Mouse (Mus musculus) c-Kit-positive CD71-negative TER-119-negative erythroid progenitor cells, embryonic 14.5 days (primary cell): ENCODE measurements at regions not wholly inside any gene's neighbourhood (a gene's known extent, or its start where the extent isn't known, plus 50 kb on each side); places are given as distances from the start of the nearest gene placed in this dataset.
A peak's percentile ranks its signal among the peaks of the same experiment; 100 is the strongest.

Source experiments
- DNase-seq: peaks from one replicate; pipeline ENCODE4 v3.0.0-alpha.2; 2013; ENCODE audit warnings: low read depth

DNA sequence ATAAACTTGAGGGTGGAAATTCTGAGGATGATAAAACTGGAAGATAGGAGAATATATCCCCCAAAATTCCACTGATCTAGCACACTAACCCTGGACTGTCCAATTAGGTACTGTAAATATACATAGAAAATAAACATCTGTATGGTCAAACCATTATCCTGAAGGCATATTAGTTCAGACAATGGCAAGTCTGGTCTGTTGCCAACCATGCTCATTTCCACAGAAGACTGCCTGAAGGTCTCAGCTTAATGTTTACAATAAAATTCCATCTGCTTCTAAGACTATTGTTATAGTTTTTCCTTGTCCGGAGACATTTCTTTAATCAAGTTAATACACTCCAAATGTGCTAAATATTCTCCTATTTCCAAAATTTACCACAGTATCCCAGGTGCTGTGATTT lies 441.2 kb downstream of the Sorl1 start:
- DNase-seq, result no peak

DNA sequence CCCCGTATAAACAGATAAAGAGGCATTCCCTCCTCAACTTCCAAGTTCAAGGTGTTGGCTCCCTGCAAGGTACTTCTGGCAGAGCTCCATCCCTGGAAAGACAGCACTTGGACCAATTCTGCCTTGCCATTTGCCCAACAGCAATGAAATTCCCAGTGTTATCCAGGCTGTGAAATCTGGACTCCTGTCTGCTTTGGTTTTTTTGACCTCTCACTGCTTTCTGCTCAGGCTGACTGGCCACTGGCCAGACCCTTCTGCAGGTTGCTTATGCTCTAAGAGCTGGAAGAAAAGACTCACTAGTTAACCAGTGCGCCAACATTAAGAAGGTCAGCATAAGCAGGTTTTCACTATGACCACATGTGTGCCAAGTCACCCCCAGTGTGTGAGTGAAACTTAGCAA lies 448.4 kb downstream of the Sorl1 start:
- DNase-seq, result no peak

DNA sequence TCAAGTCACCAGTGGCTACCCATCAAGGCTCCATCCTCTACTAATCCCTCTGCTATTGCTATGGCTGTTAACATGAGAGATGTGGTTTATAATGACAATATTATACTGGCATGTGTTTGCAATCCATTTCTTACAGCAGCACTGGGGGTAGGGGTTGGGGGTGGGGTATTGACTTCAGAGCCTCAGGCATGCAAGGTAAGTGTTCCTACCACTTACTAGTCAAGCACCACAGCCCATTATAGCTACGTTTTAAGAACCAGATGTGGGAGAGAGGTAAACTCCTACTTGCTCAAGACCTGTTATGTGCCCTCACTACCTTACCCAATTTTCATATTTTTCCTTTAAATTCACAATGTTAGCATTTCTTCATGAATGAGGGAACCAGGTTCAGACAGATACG lies 451.1 kb downstream of the Sorl1 start:
- no peak for DNase-seq

DNA sequence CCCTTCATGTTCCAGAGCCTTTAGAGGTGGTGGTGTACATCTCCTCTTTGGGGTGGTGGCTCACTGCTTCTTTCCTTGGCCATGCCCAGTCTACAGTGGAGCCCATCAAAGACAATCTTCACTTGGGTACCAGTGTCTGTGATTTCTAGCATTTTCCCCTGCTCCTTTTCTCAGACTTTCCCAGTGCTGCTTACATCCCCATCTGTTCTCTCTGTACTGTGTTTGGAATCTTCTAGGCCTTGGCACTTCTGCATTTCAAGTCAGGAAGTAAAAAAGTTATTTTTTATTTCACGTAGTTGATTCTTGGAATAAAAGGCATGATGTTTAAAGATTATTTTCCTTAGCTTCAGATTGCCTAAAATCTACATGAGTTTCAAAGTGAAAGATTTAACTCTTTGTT lies 455.4 kb downstream of the Sorl1 start:
- DNase-seq, result no peak

DNA sequence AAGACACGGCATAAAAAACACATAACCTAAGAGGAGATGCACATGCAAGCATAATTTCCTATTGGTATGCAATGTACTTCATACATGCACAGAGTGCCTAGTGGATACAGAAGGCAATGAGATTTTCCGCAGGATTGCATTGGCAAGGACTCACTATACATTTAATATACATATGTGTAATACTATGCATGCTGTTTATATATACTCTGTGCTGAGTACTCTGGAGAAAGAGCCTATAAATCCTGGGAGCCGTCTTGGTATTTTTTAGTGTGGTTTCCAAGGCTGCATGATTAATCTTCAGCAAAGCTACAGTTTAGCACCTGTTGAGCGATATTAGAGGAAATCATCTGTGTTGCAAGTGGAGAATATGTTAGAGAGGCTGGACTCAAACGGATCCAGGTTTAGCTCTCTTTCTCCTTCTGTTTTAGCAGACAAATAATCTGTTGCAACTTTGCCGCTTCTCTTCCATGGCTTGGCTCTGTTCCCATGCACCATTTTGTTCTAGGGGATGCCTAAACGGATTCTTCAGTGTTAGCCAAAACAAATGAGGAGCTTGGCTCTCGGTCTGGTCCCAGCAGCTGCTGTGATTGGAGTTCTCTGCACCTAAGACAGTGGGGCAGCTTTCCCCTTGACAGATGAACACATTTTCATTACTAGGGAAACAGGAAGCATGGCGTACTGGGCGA lies 459.0 kb downstream of the Sorl1 start:
- no peak for DNase-seq

DNA sequence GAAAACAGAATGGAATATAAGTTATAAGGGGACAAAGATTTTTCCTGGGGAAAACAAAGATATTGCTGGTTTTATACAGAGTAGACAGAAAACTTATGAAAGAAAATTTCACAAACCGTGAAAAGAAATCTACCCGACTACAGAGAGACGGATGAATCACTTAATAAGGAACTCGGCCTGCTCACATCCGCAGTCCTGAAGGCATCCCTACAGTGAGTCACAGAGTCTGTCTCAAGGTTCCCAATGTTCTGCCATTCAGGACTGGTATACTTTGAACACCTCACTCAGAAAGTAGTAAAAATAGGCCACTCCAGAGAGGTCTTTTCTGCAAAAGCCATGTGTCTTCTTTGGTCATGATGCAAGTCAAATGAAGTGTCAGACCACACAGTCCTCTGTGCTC lies 463.5 kb downstream of the Sorl1 start:
- no peak for DNase-seq

DNA sequence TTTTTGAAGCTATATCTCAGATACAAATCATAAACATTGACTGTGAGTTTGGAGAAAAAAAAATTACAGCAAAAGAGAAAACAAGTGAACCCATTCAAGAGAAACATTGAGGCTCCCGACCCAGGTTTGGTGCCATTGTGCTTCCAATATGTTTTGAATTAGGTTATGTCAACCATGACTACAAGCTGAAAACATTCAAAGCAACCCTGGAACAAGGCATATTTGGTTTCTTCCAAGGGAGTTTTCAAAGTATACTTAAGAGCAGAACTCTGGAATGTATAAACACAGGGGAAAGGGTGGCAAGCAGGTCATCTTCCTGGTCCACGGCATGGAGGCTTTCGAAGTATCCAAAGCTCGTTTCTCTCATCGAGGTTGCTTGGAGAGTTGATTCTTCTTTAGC lies 464.1 kb downstream of the Sorl1 start:
- no peak for DNase-seq

DNA sequence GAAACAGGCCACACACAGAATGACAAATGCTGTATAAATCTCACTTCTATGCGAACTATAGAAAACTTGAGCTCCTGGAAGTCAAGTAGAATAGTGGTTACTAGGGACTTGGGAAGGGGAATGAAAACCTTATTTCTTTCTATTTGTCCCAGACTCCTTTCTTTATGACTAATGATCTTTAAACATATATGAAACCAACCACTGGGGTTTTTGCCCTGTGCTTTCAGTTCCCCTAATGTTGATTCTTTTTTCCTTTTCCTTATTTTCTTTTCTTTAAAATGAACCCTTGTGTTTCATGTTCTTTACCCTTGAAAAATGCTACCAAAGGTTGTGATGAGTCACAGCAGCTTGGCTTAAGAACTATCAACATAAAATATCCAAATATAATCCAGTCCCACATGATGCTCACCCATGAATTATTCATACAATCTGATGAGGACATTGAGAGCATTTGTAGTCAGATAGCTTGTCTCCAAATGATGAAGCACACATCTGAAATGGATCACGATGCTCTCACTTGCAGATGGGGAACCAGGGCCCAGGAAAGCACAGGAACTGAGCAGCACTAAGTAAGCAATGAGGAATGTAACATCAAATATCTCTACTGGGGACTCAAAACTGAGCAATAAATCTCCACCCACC lies 470.2 kb upstream of the Ubash3b start:
- DNase-seq, result no peak

DNA sequence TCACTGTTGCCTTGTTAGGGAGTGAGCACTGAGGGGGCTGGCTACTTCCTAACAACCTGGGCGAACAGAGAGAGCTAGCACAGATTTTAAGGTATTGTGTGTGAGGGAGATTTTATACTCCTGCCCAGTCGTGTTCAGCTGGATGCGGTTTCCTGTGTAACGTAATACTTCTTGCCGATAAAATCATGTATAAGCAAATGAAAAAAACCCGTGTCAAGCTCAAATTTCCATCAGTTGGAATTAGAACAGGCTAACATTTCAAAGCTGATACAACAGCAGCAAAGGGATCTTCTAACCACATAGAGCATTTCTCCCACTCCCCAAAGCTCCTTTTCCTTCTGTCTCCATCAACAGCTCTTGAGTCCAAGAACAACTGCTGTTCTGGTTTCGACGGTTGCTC lies 459.8 kb upstream of the Ubash3b start:
- DNase-seq, result no peak

DNA sequence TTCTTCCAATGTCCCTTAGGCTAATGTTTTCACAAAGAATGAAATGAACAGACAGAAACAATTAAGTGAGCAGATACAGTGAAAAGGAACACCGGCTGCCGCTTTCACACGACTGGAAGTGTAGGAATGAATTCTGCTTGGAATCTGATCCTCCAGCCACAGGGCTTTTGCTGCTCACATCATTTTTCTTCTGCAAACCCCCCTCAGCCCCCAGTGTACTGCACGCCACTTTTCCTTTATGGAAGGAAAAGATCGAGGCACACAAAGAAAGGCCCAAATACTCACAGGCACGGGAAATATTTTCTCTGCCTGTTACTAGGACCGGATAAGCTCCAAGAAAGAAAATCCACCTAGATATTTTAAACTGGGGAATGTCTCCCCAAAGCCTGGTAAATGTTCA lies 452.5 kb upstream of the Ubash3b start:
- no peak for DNase-seq

DNA sequence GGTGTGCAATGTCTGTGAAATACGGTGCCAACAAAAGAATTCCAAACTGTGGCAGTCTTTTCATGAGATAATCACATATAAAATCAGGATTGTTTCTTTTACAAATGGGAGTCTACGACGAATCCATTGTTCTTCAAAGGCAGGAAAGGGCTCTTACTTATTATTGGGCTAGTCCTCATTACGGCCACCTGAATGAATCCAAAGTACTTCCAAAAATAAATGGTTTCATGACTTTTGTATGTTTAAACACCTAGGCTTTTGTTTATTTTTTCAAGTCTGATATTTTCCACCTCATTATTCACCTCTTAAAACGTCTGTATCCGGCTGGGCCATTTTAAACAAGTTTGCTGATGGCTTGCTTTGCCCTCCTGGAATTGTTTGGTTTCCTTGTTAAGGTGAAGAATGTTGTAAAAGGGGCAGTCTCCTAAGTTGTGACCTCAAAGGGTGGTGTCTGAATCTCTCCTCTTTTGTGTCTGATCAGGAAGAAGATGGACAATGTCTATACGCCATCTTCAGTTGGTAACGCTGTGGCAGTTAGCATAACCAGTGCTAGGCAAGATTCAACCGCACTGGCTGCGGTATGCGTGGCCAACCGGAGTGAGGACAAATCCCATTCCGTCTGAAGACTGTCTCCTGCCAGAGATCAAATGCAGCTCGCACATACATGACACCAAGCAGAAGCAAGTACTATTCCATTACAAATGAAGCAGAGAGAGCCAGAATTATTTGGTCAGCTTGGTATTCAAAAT lies 451.5 kb upstream of the Ubash3b start:
- DNase-seq, result no peak

DNA sequence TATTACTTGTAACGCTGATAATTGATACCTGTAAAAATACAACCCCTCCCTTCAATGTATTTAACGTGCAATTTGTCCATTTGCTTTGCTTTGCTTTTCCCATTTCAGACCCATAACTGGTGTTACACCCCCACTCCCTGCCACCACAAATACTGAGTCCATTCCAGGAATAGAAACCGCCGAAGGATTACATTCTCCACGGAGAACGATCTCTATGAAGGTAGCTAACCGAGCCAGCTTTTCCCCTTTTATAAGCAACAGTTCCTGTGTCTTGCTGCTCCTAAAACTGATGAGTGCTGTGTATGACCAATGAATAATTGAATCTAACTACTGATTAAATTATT lies 450.9 kb upstream of the Ubash3b start:
- DNase-seq, result no peak

DNA sequence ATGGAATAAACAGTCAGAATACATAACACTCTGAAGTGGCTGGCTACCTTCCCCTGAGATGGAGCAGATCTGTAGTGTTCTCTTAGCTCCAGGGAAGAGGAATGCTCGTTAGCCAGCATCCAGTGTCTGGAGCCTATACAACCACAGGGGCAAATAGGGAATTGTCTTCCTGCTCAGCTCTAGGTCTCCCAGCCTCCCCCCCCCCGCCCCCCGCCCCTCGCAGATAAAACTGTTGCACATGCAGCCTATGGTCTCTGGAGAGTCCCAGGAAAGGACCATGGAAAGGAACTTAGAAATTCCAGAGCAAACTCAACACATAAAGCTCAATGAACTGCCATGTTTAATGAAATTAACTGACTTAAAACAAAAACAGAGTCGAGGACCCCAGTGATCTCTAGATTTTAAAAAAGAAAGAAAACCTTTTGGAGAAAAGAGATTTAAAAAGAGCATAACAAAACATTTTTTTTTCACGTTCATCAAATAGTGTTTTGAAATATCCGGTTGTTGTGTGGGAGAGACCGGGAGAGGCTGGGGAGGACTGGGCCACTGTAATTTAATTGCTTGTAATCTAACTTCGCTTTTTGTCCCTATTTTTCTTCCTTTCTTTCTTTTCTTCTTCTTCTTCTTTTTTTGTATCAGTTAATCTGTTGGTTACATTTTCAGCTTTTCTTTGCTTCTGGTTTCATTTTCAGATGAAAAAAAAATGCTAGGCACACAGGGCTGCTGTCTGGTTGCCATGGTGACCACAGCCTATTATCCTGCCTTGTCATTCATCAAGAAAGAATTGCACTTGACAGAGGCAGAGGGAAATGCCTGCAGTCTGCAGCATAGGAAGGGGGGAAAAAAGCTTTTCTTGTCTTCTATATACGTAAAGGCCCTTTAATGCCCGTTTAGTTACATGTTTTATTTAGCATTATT lies 450.3 kb upstream of the Ubash3b start:
- peak; percentile 17 for DNase-seq

DNA sequence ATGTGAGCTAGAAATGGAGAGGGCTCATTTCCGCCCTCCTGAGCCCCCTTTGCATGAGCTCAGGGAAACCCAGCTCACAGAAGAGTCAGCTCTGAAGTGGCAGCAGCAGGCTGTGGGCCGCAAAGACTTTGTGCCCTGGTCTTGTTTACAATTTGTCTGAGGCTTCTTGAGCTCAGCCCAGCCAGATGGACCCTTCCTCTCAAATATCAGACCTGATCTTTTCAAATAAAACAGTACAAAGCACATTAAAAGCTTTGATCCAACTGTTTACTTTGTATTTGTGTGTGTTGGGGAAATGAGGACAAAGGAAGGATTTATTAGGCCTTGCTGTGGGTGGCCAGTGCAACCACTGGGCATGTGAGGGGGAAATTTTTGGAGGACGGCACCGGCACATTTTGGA lies 448.9 kb upstream of the Ubash3b start:
- DNase-seq, result no peak

DNA sequence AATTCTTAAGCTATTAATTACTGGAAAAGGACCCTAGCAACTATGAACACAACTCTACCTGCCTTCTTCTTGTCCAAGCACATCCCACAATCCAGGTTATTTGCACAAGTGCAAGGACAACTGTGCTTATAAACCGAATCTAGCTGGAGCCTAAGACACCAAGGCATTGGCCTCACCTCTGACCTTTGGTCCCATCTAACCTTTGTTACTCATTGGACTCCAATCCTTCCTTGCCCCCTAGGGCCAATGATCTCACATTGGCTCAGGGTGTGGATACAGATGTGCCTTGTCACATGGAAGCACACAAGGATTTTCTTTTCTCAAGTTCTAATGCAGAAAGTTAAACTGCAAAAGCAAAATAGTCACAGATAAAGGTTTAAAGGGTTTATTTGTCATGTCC lies 444.6 kb upstream of the Ubash3b start:
- no peak for DNase-seq

DNA sequence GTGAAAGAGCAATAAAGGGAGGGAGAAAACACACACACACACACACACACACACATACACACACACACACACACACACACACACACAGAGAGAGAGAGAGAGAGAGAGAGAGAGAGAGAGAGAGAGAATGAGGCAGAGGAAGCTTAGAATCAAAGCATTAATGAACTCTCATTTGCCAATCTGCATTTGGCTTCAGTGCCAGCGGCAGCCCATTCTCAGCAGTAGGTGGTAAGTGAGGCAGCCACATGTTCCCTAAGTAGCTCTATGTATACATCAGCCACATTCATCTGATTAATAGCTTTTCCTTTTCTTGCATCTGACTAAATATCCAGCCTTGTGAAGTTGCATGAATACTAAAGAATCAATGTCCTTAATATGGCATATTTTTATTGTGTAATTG lies 443.4 kb upstream of the Ubash3b start:
- no peak for DNase-seq

DNA sequence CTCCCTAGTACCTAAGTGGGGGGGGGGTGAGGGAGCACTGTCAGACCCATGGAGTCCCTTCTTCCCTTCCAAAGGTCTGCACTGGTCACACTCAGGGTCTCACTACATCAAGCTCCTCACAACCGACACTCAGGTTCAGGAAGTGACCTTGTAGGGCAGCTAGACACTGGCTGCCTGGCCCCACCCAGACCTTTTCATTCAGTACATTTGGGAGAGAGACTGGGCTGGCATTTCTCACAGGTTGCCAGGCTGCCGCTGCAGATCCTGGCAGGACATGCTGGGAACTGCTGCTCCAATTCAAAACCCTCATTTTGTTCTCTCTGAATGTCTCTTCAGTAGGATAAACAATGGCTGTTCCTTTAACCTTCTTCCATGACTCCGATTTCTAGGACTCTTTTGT lies 439.3 kb upstream of the Ubash3b start:
- no peak for DNase-seq

DNA sequence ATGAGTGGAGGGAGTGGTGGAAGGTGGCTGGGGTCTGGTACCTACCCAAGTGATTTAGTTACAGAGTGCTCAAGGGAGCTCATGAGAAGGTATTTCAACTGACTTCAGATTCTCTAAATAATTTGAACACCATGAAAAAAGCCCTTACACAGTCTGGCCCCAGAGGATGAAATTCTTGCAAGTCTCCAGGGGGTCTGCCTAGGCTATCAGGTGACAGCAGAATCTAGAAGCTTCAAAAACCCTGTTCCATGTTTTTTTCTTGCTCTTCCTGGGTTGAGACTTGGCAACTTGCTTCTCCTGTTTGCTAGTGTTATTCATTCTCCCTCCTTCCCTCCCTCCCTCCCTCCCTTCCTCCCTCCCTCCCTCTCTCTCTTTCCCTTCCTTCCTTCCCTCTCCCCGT lies 438.4 kb upstream of the Ubash3b start:
- no peak for DNase-seq

DNA sequence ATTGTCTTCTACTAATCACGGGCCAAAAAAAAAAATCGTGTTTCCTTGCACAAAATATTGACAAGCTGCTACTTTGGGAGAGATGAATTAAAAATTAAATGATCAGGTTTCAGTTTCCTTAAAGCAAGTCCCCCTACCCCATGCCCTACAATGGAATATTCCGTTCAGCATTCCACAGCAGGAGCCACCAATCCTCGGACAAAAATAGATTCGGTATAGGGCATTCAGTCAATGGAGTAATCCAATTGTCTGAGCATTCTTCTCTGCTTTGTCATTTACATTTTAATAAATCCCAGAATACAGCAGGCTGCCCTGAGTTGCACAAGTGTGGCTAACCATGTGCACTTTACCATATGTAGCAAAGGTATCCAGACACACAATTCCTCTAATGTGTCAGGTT lies 434.3 kb upstream of the Ubash3b start:
- DNase-seq, result no peak

DNA sequence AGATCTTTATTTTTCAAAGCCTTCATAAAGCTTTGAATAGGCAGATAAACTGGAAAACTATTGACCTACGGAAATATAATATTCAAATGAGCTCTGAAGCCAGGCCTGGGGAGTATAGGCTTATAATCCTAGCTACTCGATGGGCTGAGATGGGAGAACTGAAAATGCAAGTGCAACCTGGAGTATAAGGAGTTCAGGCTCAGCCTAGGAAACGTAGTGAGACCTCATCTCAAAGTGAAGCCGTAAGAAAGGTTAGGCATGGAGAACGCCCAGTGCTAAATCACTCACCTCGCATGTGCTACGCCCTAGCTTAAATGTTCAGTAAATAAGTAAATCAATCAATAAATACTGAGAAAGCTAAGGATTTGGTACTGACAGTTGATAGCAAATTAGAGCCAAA lies 432.5 kb upstream of the Ubash3b start:
- no peak for DNase-seq

DNA sequence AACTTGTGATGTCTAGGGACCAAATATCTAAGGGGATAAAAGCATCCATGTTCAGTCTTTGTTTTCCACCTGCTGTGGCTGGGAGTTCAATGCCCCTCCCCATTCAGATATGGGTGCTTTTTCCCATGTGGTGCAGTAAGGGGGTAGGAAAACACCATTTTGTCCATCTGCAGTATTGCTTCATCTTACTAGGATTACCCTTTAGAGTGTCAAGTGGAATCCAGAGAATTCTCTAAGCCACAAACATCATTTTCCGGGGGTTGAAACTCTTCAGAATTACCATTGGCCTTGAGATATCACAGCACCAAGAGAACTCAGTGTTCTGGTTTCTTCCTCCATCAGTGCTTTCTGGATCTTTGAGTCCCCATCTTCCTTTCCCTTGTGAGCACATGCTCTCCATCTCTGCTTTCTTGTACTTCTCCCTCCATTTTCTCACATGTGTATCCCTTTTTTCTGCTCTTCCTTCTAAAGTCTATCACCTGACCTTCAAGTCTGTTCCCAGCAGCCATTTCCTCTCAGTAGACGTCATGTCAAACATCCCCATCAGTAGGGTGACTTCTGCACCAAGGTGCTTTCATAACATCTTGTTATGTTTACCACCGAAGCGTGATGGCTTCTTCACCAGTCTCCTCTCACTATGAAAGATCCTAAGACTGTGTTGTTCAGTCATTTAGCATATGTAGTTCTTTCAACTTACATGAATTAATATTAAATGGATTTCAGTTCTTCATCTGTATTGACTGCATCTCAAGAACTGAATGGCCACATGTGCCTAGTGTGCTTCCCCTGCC lies 431.6 kb upstream of the Ubash3b start:
- DNase-seq, result no peak

DNA sequence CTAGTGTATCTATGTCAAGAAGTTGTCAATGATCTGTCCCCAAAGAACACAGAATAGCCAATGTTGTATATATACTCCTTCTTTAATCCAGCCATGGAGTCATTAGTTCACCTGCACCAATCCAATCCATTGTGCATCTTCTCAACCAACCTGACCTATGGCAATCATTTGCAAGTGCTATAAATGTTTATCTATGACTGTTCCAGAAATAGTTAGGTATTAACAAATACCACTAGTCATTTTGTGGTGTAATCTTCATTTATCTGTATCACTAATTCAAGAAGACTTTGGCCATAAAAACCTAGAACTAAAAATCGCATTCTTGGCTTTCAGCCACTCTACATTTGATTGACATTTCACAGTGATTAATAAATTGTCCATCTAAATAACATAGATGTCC lies 430.6 kb upstream of the Ubash3b start:
- no peak for DNase-seq
